Mouse (Mus musculus): ENCODE measurements around the gene Tex19.1. TPM values are rescaled to one million over a fixed set of nuclear protein-coding genes. Genes with fewer than 3 reads are reported as not detected.
A peak's percentile ranks its signal among the peaks of the same experiment; 100 is the strongest.

Tex19.1 gene
- polyA plus RNA-seq, 1 experiment: not detected

DNA sequence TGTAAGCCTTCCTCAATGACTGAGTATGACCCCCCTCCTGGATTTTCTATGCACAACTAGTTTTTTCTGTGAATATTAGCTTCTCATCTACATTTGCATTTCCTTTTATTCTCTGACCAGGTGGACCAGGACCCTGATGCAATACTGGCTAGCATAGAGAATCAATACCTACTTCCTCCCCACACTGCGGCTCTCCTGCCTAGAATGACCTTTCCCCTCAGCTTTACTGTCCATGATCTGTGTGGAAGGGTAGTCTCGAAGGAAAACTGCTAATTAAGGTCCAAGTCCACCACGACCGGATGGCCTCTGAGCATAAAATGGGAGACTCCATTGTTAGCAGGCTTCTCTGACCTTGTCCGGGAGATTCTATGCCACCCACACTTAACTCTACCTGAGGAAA, 8.3 kb upstream of the Tex19.1 start:
- Histone ChIP-seq H3K4me3 (replicated peaks) (no peak overlapping the region), H3K27me3 (replicated peaks) (peaks cover 48% of the 10 kb centered on the region), H3K9me3 (no peaks in the 10 kb centered on the region), H3K36me3 (replicated peaks; ENCODE audit: low read length) (no peaks in the 10 kb centered on the region), H3K4me1 (no peaks in the 10 kb centered on the region)
- TF ChIP-seq GATA1 (IDR thresholded peaks at IDR 0.05; ENCODE audit: borderline replicate concordance, low read length): no peak
- TF ChIP-seq FLI1 (IDR thresholded peaks at IDR 0.05; ENCODE audit: low read length): no peak

DNA sequence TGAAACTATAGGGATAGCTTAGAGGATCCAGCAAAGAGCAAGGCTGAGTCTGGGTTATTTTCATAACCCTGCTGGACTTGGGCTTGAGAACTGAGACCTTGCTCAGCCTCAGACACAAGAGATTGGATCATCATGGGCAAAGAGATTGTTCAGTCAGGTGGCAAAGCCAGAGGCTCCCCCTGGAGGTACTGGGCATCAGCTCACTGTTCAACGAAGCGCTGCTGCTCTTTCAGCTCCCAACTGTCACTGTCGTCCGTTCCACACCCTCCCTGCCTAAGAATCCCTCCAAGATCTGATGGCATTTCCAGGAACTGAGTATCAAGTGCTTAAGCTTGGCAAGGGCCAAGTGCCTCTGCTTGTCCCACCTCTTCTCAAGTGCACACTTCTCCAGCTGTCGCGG, 7.2 kb upstream of the Tex19.1 start:
- Histone ChIP-seq H3K4me3 (replicated peaks) (no peak overlapping the region), H3K27me3 (replicated peaks) (peaks cover 47% of the 10 kb centered on the region), H3K9me3 (no peaks in the 10 kb centered on the region), H3K4me1 (no peaks in the 10 kb centered on the region), H3K36me3 (replicated peaks; ENCODE audit: low read length) (no peaks in the 10 kb centered on the region)
- TF ChIP-seq FLI1 (IDR thresholded peaks at IDR 0.05; ENCODE audit: low read length) (no peak), GATA1 (IDR thresholded peaks at IDR 0.05; ENCODE audit: borderline replicate concordance, low read length) (no peak)

DNA sequence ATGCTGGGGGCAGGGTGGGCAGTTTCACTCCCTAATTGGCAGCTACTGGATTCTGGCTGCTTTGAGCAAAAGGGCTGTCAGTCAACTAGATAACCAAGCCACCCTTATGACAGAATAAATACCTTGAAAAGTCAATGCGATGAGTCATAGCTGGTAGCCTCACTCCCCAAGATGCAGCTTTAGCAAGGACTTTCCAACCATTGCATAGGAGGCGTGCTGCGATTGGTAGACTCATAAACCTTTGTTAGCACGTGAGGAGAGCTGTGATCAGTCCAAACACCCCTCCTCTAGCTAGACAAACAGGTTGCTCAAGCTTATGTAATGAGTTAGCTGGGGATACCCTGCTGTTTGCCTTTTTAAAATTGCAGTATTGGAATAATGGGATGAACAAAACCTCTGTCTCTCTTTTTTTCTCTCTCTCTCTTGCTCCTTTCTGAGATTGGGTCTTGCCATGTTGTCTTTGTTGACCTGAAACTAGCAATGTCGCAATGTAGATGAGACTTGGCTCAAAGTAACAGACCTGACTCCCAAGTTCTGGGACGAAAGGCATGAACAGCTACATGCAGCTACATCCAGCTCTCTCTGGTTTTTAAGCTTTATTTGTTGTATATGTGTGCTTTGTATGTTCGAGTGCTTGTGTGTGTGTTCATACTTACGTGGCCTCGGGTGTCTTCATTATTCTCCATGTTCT, 2.5 kb upstream of the Tex19.1 start:
- Histone ChIP-seq H3K4me1 (peaks cover 6% of the 10 kb centered on the region; the same call in 1 of the 2 replicates), H3K9me3 (peaks cover 16% of the 10 kb centered on the region), H3K27me3 (replicated peaks) (peaks cover 36% of the 10 kb centered on the region), H3K36me3 (replicated peaks; ENCODE audit: low read length) (no peaks in the 10 kb centered on the region), H3K4me3 (replicated peaks) (no peak overlapping the region)
- TF ChIP-seq FLI1 (IDR thresholded peaks at IDR 0.05; ENCODE audit: low read length): no peak
- no peak for TF ChIP-seq GATA1 (IDR thresholded peaks at IDR 0.05; ENCODE audit: borderline replicate concordance, low read length)

DNA sequence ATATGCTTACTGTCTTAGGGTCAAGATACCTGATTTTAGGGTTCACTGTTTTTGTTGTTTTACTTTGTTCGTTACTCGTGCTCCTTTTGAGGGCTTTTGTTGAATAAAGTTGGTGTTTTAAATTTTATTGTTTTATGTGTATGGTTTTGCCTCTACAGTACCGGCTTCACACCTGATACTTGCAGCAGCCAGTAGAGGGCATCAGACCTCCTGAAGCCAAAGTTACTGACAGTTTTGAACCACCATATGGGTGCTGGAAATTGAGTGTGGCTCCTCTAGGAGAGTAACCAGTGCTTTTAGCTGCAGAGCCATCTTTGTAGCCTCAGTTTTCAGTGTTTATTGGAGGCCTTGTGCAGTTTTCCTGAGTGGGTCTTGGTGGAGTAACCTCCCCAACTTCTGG, 2.2 kb downstream of the Tex19.1 start:
- TF ChIP-seq FLI1 (IDR thresholded peaks at IDR 0.05; ENCODE audit: low read length): no peak
- TF ChIP-seq GATA1 (IDR thresholded peaks at IDR 0.05; ENCODE audit: borderline replicate concordance, low read length): no peak
- Histone ChIP-seq H3K4me3 (replicated peaks) (no peak overlapping the region), H3K9me3 (peaks cover 19% of the 10 kb centered on the region), H3K36me3 (replicated peaks; ENCODE audit: low read length) (no peaks in the 10 kb centered on the region), H3K4me1 (peaks cover 6% of the 10 kb centered on the region; the same call in 1 of the 2 replicates), H3K27me3 (replicated peaks) (peaks cover 35% of the 10 kb centered on the region)

DNA sequence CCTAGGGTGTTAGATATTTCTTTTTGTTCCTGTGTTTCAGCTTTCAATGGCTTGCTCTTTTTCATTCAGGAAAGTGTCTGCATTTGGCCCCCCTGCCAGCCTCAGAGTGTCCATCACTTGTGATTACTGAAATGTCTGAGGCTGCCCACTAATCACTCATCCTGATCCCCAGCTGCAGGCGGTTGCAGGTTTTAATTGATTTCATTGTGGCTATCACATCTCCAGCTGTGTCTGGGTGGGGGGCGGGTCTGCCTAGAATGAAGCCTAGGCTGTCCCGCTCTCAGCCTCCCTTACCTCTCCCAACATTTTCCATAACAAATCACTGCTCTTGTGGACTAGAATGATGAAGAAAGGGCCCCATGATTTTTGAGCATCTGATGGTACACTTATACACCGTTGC, 8.3 kb downstream of the Tex19.1 start:
- TF ChIP-seq GATA1 (IDR thresholded peaks at IDR 0.05; ENCODE audit: borderline replicate concordance, low read length) (no peak), FLI1 (IDR thresholded peaks at IDR 0.05; ENCODE audit: low read length) (no peak)
- Histone ChIP-seq H3K36me3 (replicated peaks; ENCODE audit: low read length) (no peaks in the 10 kb centered on the region), H3K4me1 (peaks cover 8% of the 10 kb centered on the region), H3K27me3 (replicated peaks) (peaks cover 71% of the 10 kb centered on the region), H3K4me3 (replicated peaks) (no peak overlapping the region), H3K9me3 (no peaks in the 10 kb centered on the region)

DNA sequence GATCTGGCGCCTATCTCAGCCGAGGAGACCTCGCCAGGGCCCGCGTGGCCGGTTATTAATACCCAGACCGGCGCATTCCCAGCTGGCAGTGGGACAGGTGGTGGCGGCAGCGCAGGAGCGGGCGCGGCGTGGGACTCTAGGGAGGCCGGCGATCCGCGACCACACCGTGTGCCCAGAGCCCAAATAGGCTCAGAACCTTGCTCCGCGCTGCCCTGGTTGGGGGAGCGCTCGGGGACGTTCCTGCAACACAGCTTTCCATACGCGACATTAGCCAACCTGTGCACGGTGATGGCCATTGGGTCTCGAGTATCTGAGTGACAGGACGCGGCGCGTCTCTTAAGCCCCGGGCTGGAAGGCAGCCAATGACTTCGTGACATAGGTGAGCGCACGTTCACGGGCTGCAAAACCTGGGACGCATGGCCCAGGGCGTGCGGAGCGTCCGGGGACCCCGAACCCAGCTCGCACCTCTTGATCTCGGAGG, 10.5 kb downstream of the Tex19.1 start:
- no peak for TF ChIP-seq FLI1 (IDR thresholded peaks at IDR 0.05; ENCODE audit: low read length)
- H3K4me1 ChIP-seq: peaks cover 8% of the 10 kb centered on the region
- peaks cover 81% of the 10 kb centered on the region for H3K27me3 ChIP-seq (replicated peaks)
- H3K36me3 ChIP-seq (replicated peaks; ENCODE audit: low read length): no peaks in the 10 kb centered on the region
- no peaks in the 10 kb centered on the region for H3K9me3 ChIP-seq
- H3K4me3 ChIP-seq (replicated peaks): peak overlapping the region; percentile 67

DNA sequence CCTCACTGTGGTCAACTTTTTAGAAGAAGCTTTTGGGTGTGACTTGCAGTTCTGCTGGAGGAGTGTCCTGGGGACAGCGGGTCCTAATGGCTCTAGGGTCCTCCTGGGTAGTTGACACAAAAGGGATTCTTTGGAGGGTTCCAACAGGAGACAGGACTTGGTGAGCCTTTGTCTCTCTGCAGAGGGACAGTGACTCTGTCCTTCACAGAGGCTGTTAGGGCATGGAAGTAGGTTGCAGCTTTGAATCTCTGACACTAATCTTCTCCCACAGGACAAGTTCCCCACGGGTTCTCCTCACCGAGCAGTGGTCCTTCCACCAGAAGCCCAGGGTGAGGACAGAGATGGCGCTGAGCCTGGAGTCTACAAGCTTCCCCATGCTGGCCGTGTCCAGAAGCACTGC, 14.0 kb downstream of the Tex19.1 start, which contains the start of gene Uts2r:
Uts2r (plus strand) TSS at position 301 of the 400 bp plus-strand sequence.
- Histone ChIP-seq H3K27me3 (replicated peaks) (peaks cover 82% of the 10 kb centered on the region), H3K4me1 (peaks cover 11% of the 10 kb centered on the region), H3K36me3 (replicated peaks; ENCODE audit: low read length) (no peaks in the 10 kb centered on the region), H3K4me3 (replicated peaks) (peak within 1 kb of the TSS; percentile 16), H3K9me3 (no peaks in the 10 kb centered on the region)
- no peak for TF ChIP-seq GATA1 (IDR thresholded peaks at IDR 0.05; ENCODE audit: borderline replicate concordance, low read length)
- TF ChIP-seq FLI1 (IDR thresholded peaks at IDR 0.05; ENCODE audit: low read length): no peak

DNA sequence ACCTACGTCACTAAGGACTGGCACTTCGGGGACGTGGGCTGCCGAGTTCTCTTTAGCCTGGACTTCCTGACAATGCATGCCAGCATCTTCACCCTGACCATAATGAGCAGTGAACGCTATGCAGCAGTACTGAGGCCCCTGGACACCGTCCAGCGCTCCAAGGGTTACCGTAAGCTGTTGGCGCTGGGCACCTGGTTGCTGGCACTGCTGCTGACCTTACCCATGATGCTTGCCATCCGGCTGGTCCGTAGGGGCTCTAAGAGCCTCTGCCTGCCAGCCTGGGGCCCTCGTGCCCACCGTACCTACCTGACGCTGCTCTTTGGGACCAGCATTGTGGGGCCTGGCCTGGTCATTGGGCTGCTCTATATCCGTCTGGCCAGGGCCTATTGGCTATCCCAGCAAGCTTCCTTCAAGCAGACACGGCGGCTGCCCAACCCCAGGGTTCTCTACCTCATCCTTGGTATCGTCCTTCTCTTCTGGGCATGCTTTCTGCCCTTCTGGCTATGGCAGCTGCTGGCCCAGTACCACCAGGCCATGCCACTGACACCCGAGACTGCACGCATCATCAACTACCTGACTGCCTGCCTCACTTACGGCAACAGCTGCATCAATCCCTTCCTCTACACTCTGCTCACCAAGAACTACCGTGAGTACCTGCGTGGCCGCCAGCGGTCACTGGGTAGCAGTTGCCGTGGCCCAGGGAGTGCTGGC, 14.8 kb downstream of the Tex19.1 start:
- Histone ChIP-seq H3K9me3 (no peaks in the 10 kb centered on the region), H3K27me3 (replicated peaks) (peaks cover 78% of the 10 kb centered on the region), H3K4me1 (peaks cover 11% of the 10 kb centered on the region), H3K4me3 (replicated peaks) (no peak overlapping the region), H3K36me3 (replicated peaks; ENCODE audit: low read length) (no peaks in the 10 kb centered on the region)
- TF ChIP-seq FLI1 (IDR thresholded peaks at IDR 0.05; ENCODE audit: low read length) (no peak), GATA1 (IDR thresholded peaks at IDR 0.05; ENCODE audit: borderline replicate concordance, low read length) (no peak)

DNA sequence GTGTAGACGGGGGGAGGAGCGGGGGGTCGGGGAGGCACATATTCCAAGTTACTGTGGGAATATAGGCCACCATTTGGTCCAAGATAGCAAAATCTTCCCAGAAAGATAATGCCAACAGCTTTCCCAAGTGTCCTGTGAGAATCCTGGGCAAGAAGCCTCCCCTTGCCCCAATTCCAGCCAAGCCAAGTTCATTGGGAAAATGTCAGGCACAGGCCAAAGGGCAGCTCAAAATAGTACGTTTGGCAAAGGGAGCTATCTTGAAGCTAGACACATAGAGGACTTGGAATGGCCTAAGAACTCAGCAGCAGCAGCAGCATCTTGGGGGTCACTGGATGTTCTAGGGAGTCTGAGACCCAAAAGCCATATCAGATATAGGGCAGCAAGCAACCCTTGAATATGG, 17.8 kb downstream of the Tex19.1 start:
- Histone ChIP-seq H3K36me3 (replicated peaks; ENCODE audit: low read length) (no peaks in the 10 kb centered on the region), H3K4me3 (replicated peaks) (no peak overlapping the region), H3K4me1 (peaks cover 15% of the 10 kb centered on the region; the same call in 1 of the 2 replicates), H3K27me3 (replicated peaks) (peaks cover 77% of the 10 kb centered on the region), H3K9me3 (no peaks in the 10 kb centered on the region)
- TF ChIP-seq GATA1 (IDR thresholded peaks at IDR 0.05; ENCODE audit: borderline replicate concordance, low read length) (no peak), FLI1 (IDR thresholded peaks at IDR 0.05; ENCODE audit: low read length) (no peak)

DNA sequence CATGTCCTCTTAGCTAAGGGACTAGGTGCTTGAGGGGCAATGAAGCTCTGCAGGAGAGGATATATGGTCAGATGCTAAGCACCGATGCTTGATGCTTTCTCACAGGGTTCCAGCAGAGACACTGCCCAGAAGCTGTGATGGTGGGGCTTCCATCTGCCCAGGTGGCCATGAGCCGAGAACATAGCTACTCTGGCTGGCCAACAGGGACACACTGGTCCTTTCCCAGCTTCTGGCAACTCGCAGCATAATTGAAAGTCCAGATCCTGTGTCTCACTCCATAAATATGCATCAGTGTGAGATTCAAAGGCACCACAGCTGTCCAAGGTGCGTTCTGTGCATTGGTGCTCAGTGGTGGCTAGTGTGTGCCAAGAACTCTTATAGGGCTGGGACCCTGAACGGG, 27.3 kb downstream of the Tex19.1 start:
- Histone ChIP-seq H3K27me3 (replicated peaks) (peaks cover 52% of the 10 kb centered on the region), H3K4me3 (replicated peaks) (no peak overlapping the region), H3K4me1 (peaks cover 20% of the 10 kb centered on the region), H3K36me3 (replicated peaks; ENCODE audit: low read length) (no peaks in the 10 kb centered on the region), H3K9me3 (no peaks in the 10 kb centered on the region)
- TF ChIP-seq GATA1 (IDR thresholded peaks at IDR 0.05; ENCODE audit: borderline replicate concordance, low read length) (no peak), FLI1 (IDR thresholded peaks at IDR 0.05; ENCODE audit: low read length) (no peak)

Data from megakaryocyte, embryonic 14.5 days (primary cell).